Mouse (Mus musculus) neural tube, embryonic 12.5 days (tissue): ENCODE data around the gene Zdhhc18. TPM values are rescaled to one million over a fixed set of nuclear protein-coding genes. Genes with fewer than 3 reads are reported as not detected.

Experiments used
- ATAC-seq: fragments of 200-750 bp; cut with Nextera tagmentation; 2 replicates; pipeline ENCODE4 v1.8.0; 2017; ENCODE audit warnings: low read depth, mild to moderate bottlenecking, moderate TSS enrichment, moderate library complexity; ENCODE audit not compliant: low FRiP score
- H3K27ac ChIP-seq: fragments of 300-500 bp; sonication (generic); 2 replicates; pipeline ENCODE4 v1.5.1; 2016
- H3K27me3 ChIP-seq: fragments of 300-500 bp; sonication (generic); replicated peaks from 2 replicates; pipeline ENCODE4 v1.6.1; 2016; ENCODE audit warnings: mild to moderate bottlenecking
- H3K36me3 ChIP-seq: fragments of 300-500 bp; sonication (generic); 2 replicates; pipeline ENCODE4 v1.6.1; 2016; ENCODE audit warnings: mild to moderate bottlenecking
- H3K4me1 ChIP-seq: fragments of 300-500 bp; sonication (generic); 2 replicates; pipeline ENCODE4 v1.6.1; 2016
- H3K4me2 ChIP-seq: fragments of 300-500 bp; sonication (generic); replicated peaks from 2 replicates; pipeline ENCODE4 v1.6.1; 2016; ENCODE audit warnings: mild to moderate bottlenecking
- H3K4me3 ChIP-seq: fragments of 300-500 bp; sonication (generic); 2 replicates; pipeline ENCODE4 v1.5.1; 2016
- H3K9ac ChIP-seq: fragments of 300-500 bp; sonication (generic); 2 replicates; pipeline ENCODE4 v1.6.1; 2016; ENCODE audit warnings: mild to moderate bottlenecking
- H3K9me3 ChIP-seq: fragments of 300-500 bp; sonication (generic); 2 replicates; pipeline ENCODE4 v1.6.1; 2016; ENCODE audit warnings: mild to moderate bottlenecking
- WGBS: fragments of 180-500 bp; shearing (Covaris S2); methylation state at CpG from one replicate; pipeline ENCODE4 v1.1.7; 2016; 5-methylcytosine and 5-hydroxymethylcytosine counted together
- polyA plus RNA-seq: library from polyadenylated mRNA; unstranded; fragments of >200 nt; fragmentation: Nextera tagmentation; extraction: Ambion mirVana; gene quantifications from 2 replicates; pipeline ENCODE4 v1.2.1, GENCODE M21; 2016

The Zdhhc18 gene
- polyA plus RNA-seq, 1 experiment from 2014 or later = 9.9 TPM

DNA sequence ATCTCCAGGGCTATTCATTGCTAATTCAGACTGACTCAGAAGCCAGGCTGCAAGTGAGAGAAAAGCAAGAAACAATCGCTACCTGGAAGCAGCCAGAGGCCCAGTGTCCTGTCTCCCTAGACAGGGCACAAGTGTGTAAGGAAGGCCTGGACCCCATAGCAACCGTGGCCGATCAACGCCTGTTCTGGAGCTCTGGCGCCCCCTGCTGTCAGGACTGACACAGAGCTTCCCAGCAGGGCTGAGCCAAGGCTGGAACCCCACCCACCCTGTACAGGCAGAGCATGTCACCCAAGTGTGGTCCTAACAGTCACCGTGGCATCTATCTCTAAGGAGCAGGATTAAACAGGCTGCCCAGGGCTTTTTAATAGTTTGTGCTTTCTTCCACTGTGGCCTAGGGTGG is 40.2 kb downstream of the Zdhhc18 start:
- Histone ChIP-seq H3K36me3 (peaks cover 63% of the 10 kb centered on the region), H3K27me3 (no peaks in the 10 kb centered on the region), H3K27ac (no peak overlapping the region), H3K4me1 (no peaks in the 10 kb centered on the region), H3K9me3 (no peaks in the 10 kb centered on the region), H3K9ac (no peak overlapping the region), H3K4me2 (no peak overlapping the region), H3K4me3 (no peak overlapping the region)
- 19% methylated on average over 6 of the region's 6 CpGs for WGBS
- ATAC-seq = 0 out of 2 replicates have a peak, but pooled peaks have one; percentile 50

GRCm38 (mm10) chr4:133607284-133607683 is 42.7 kb downstream of the Zdhhc18 start:
- Histone ChIP-seq H3K36me3 (peaks cover 49% of the 10 kb centered on the region), H3K27me3 (peaks cover 13% of the 10 kb centered on the region), H3K9me3 (no peaks in the 10 kb centered on the region), H3K9ac (no peak overlapping the region), H3K27ac (no peak overlapping the region), H3K4me3 (no peak overlapping the region), H3K4me1 (no peaks in the 10 kb centered on the region), H3K4me2 (no peak overlapping the region)
- no peak for ATAC-seq
- WGBS = 80% methylated on average over 10 of the region's 10 CpGs

DNA sequence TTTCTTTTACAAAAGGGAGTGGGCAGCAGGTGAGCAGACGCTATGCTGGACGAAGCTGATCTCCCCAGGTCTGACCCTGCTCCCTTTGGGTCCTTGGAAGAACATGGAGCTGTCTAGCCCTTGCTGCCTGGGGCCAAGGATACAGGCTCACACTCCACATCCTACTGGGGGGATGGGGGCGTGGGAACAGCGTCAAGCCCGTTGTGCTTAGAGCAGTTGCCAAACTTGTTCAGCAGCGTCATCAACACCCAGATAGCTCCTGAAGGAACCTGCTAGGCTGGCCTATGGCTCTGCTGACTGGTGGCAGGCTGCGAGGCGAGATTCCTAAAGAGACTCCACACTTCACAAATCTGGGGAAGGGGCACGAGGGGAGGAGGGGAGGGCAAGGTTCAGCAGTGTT is 44.6 kb downstream of the Zdhhc18 start:
- Histone ChIP-seq H3K27me3 (peaks cover 32% of the 10 kb centered on the region), H3K36me3 (peaks cover 38% of the 10 kb centered on the region), H3K4me3 (no peak overlapping the region), H3K9me3 (no peaks in the 10 kb centered on the region), H3K4me2 (no peak overlapping the region), H3K9ac (no peak overlapping the region), H3K27ac (no peak overlapping the region), H3K4me1 (peaks cover 4% of the 10 kb centered on the region)
- no peak for ATAC-seq
- WGBS = 59% methylated on average over 9 of the region's 9 CpGs

- Histone ChIP-seq H3K27ac (no peak overlapping the region), H3K9me3 (no peaks in the 10 kb centered on the region), H3K36me3 (peaks cover 38% of the 10 kb centered on the region), H3K4me2 (no peak overlapping the region), H3K27me3 (peaks cover 37% of the 10 kb centered on the region), H3K9ac (no peak overlapping the region), H3K4me3 (no peak overlapping the region), H3K4me1 (peaks cover 8% of the 10 kb centered on the region)
- ATAC-seq = no peak
- WGBS = 64% methylated on average over 6 of the region's 6 CpGs
These were observed 45.1 kb downstream of the Zdhhc18 start for GRCm38 (mm10) chr4:133604856-133605255.

GRCm38 (mm10) chr4:133604175-133604574 is 45.8 kb downstream of the Zdhhc18 start:
- ATAC-seq = no peak
- Histone ChIP-seq H3K36me3 (peaks cover 38% of the 10 kb centered on the region), H3K27ac (no peak overlapping the region), H3K9ac (no peak overlapping the region), H3K4me1 (peaks cover 15% of the 10 kb centered on the region), H3K9me3 (no peaks in the 10 kb centered on the region), H3K4me3 (no peak overlapping the region), H3K4me2 (no peak overlapping the region), H3K27me3 (peaks cover 44% of the 10 kb centered on the region)
- WGBS = 90% methylated on average over 7 of the region's 7 CpGs

DNA sequence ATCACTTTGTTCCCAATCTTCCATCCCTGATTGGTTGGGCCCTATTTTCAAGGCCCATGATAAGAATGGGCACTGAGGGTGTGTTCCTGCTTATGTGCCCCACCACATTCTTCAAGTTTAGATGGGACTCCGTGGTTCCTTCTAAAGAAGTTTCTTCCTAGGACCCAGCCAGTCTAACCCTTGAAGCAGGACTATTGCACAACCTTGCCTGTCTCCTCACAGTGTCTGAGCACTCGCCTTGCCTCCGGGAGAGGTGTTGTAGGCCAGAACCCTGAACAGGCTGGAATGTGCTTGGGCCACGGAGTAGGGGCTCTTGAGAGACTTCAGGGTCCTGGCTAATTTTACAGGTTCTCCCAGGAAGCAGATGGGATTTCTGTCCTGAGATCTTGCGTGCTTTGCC is 46.9 kb downstream of the Zdhhc18 start:
- no peak overlapping the region for H3K9ac ChIP-seq
- no peak overlapping the region for H3K4me3 ChIP-seq
- H3K4me2 ChIP-seq = no peak overlapping the region
- no peak for ATAC-seq
- WGBS = 91% methylated on average over 5 of the region's 5 CpGs
- no peaks in the 10 kb centered on the region for H3K9me3 ChIP-seq
- H3K4me1 ChIP-seq = peaks cover 16% of the 10 kb centered on the region
- H3K27ac ChIP-seq = no peak overlapping the region
- H3K27me3 ChIP-seq = peaks cover 55% of the 10 kb centered on the region
- H3K36me3 ChIP-seq = peaks cover 32% of the 10 kb centered on the region

DNA sequence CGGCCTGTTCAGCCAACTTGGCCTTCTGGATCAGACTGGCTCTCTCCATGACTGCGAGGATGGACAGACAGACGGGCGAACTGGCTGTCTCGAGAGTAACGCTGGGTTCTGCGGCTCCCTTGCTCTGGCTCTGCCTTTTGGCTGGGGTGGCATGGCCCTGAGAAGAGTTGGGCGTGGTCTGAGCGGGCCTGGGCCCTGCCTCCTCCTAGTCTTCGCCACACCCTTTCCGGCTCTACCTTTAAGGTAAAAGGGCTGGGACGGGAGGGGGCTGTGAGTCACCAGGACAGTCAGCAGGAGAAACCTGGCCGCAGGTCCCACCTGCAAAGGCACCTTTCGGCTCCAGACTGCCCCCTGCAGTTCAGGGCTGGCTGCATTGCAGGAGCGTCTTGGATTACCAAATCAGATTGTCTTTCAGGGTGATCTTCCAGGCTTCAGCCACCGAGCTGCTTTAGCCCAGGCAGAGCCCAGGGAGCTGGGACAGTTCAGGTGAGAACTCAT is 48.2 kb downstream of the Zdhhc18 start, which contains the start of gene Sfn:
Gene Sfn, minus strand, starts transcription at position 448 of the 498 bp plus-strand sequence.
- no peak for ATAC-seq
- Histone ChIP-seq H3K4me1 (peaks cover 16% of the 10 kb centered on the region), H3K27ac (no peak within 1 kb of the TSS), H3K4me3 (no peak within 1 kb of the TSS), H3K9me3 (no peaks in the 10 kb centered on the region), H3K4me2 (peak within 1 kb of the TSS; percentile 16; the same call in 1 of the 2 replicates), H3K9ac (no peak within 1 kb of the TSS), H3K36me3 (peaks cover 22% of the 10 kb centered on the region), H3K27me3 (peaks cover 58% of the 10 kb centered on the region)
- 2% methylated on average over 16 of the region's 16 CpGs for WGBS

DNA sequence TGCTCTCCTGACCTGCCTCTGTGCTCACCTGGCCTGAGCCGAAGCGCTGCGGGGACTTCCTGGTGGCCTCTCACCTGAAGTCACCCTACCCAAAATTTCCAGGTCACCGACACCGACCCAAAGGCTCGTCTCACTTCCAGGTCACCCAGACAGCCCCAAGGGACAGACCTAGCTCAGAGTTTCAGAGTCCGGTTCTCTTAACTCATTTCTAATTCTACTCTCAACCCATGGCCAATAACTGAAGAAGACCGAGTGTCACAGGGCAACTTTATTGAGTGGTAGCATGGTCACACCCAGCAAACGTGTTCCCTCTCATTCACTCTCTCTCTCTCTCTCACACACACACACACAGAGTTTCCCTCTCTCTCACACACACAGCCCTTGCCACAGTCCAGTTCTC is 49.6 kb downstream of the Zdhhc18 start:
- Histone ChIP-seq H3K27ac (no peak overlapping the region), H3K4me1 (peaks cover 16% of the 10 kb centered on the region), H3K36me3 (peaks cover 9% of the 10 kb centered on the region; the same call in 1 of the 2 replicates), H3K27me3 (peaks cover 58% of the 10 kb centered on the region), H3K4me2 (peak overlapping the region; percentile 68), H3K4me3 (peak overlapping the region; percentile 40; the same call in 1 of the 2 replicates), H3K9me3 (no peaks in the 10 kb centered on the region), H3K9ac (peak overlapping the region; percentile 21; the same call in 1 of the 2 replicates)
- ATAC-seq = no peak
- WGBS = 19% methylated on average over 9 of the region's 9 CpGs

DNA sequence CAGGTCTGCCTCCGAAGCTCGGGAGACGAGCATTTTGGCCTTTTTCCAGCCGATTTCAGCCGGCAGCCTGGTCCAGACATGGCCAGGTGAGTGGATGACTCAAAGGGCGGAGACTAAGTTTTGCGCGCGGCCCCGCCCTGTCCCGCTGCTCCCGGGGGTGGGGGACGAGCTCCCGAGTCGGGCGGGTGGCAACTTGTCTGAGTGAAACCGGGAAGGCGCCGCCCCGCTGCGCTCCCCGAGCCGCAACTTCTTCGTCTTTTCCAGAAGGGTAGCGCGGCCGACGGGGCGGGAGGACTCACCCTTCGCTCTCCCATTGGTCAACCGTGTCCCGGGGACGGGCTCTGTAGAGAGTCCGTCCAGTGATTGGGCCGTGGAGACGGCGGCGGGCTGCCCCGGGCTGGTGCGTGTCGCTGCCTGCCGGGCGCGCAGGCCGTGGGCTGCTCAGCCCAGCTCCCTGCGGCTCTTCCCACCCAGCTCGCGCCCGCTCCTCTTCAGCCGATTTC is 50.3 kb downstream of the Zdhhc18 start:
- Histone ChIP-seq H3K4me1 (peaks cover 16% of the 10 kb centered on the region), H3K4me3 (peak overlapping the region; percentile 40), H3K27me3 (peaks cover 58% of the 10 kb centered on the region), H3K36me3 (peaks cover 8% of the 10 kb centered on the region; the same call in 1 of the 2 replicates), H3K4me2 (peak overlapping the region; percentile 68), H3K27ac (no peak overlapping the region), H3K9ac (peak overlapping the region; percentile 53), H3K9me3 (no peaks in the 10 kb centered on the region)
- under 1% methylated on average over 50 of the region's 50 CpGs for WGBS
- peak; percentile 88 for ATAC-seq

- 25% methylated on average over 7 of the region's 7 CpGs for WGBS
- peaks cover 16% of the 10 kb centered on the region for H3K4me1 ChIP-seq
- H3K4me2 ChIP-seq = peak overlapping the region; percentile 68
- no peak for ATAC-seq
- H3K27me3 ChIP-seq = peaks cover 58% of the 10 kb centered on the region
- peaks cover 6% of the 10 kb centered on the region; the same call in 1 of the 2 replicates for H3K36me3 ChIP-seq
- peak overlapping the region; percentile 40 for H3K4me3 ChIP-seq
- peak overlapping the region; percentile 53; the same call in 1 of the 2 replicates for H3K9ac ChIP-seq
- H3K27ac ChIP-seq = no peak overlapping the region
- no peaks in the 10 kb centered on the region for H3K9me3 ChIP-seq
These were observed 50.8 kb downstream of the Zdhhc18 start for GRCm38 (mm10) chr4:133599116-133599515.

DNA sequence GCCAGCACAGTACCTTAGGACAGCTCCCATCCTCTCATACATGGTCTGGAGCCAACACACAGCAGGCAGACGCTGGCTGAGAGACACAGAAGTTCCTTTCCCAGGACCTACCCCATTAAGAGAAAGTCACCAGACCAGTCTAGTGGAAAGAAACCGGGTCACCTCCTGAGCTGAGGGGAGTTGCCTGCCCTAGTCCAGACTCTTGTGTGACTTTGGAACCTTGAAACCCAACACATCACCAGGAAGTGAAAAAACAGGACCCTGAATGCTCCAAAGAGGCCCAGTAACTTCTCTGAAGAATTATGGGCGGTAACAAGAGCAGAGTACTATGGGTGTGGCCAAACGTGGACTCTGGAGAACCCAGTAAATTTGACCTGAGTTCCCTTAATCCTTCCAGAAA is 51.3 kb downstream of the Zdhhc18 start:
- 46% methylated on average over 4 of the region's 4 CpGs for WGBS
- H3K4me1 ChIP-seq = peaks cover 16% of the 10 kb centered on the region
- no peak overlapping the region for H3K4me3 ChIP-seq
- peaks cover 58% of the 10 kb centered on the region for H3K27me3 ChIP-seq
- no peak overlapping the region for H3K27ac ChIP-seq
- H3K4me2 ChIP-seq = no peak overlapping the region
- peaks cover under 1% of the 10 kb centered on the region; the same call in 1 of the 2 replicates for H3K36me3 ChIP-seq
- H3K9ac ChIP-seq = no peak overlapping the region
- H3K9me3 ChIP-seq = no peaks in the 10 kb centered on the region
- no peak for ATAC-seq

DNA sequence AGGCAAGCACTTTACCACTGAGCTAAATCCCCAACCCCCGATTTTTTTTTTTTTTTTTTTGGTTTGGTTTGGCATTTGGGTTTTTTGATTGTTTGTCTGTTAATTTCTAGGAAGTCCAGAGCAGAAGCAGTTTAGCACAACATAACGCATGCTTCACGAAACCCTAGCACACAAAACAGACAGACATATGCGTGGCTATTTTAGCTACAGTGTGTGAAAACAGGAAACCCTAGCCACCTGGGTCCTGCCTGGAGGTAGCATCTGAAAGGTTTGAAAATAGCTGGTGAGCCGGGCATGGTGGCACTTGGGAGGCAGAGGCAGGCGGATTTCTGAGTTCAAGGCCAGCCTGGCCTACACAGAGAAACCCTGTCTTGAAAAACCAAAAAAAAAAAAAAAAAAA is 53.9 kb downstream of the Zdhhc18 start:
- no peak for ATAC-seq

DNA sequence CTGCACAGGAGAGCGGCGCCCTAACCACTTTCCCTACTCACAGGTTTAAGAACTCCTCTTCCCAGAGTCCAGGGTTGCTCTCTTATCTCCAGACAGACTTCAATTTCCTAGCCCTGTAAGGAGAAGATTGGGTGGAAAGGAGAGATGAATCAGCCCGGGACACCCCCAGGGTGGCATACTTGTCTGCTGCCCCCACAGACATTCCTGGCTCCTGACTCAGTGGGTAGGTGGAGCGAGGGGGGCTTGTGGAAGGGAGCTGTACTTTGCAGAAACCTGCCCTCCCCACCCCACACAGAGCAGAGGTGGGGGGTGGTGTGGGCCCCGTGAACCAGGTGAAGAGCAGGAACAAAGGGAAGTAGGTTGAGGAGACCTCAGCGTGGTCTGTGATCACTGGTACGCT is 54.4 kb downstream of the Zdhhc18 start:
- no peaks in the 10 kb centered on the region for H3K9me3 ChIP-seq
- no peak overlapping the region for H3K9ac ChIP-seq
- peaks cover 14% of the 10 kb centered on the region for H3K36me3 ChIP-seq
- no peak overlapping the region for H3K27ac ChIP-seq
- WGBS = 77% methylated on average over 7 of the region's 7 CpGs
- H3K4me2 ChIP-seq = no peak overlapping the region
- ATAC-seq = no peak
- peaks cover 28% of the 10 kb centered on the region for H3K27me3 ChIP-seq
- H3K4me3 ChIP-seq = no peak overlapping the region
- peaks cover 12% of the 10 kb centered on the region for H3K4me1 ChIP-seq

More for the DNA sequence above, 53.9 kb downstream of the Zdhhc18 start:
- Histone ChIP-seq H3K9ac (no peak overlapping the region), H3K4me3 (no peak overlapping the region), H3K9me3 (no peaks in the 10 kb centered on the region), H3K4me2 (no peak overlapping the region), H3K36me3 (peaks cover 8% of the 10 kb centered on the region), H3K27me3 (peaks cover 33% of the 10 kb centered on the region), H3K4me1 (peaks cover 12% of the 10 kb centered on the region), H3K27ac (no peak overlapping the region)
- 85% methylated on average over 6 of the region's 6 CpGs for WGBS
